Mouse (Mus musculus): ENCODE measurements around the gene 5730522E02Rik. TPM values are rescaled to one million over a fixed set of nuclear protein-coding genes. Genes with fewer than 3 reads are reported as not detected.
A peak's percentile ranks its signal among the peaks of the same experiment; 100 is the strongest.

Gene 5730522E02Rik
- polyA plus RNA-seq, 1 experiment from 2014 or later = 6.1 TPM

DNA sequence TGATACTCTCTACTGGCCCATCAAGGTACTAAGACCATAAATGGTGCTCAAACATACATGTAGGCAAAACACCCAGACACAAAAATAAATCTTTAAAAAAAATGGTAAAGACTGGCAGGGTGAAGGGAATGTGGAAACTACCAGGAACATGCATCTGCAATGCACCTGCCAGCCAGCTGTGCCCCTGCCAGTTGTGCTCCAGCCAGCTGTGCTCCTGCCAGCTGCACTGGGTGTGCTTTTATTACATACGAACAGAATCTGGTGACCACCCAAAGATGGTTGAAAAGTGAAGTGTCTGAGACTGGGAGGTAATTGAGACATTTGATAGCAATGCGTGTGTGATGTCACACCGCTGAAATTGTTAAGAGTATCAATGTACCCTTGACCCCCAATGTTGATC, 98.4 kb downstream of the 5730522E02Rik start:
- ATAC-seq (replicated peaks; ENCODE audit: low FRiP score) (no peak), DNase-seq (ENCODE audit: low spot score) (no peak)
- WGBS = 93% methylated on average over 3 of the region's 3 CpGs
- no peaks in the 10 kb centered on the region for H3K36me3 ChIP-seq (ENCODE audit: control insufficient read depth, insufficient read depth, low read length)
- no peak overlapping the region for H3K4me2 ChIP-seq (ENCODE audit: low read depth, low read length, severe bottlenecking)
- no peaks in the 10 kb centered on the region for H3K9me3 ChIP-seq (ENCODE audit: control insufficient read depth, low read length)
- H3K4me3 ChIP-seq (ENCODE audit: low read depth, low read length) = no peak overlapping the region
- no peaks in the 10 kb centered on the region for H3K27me3 ChIP-seq (ENCODE audit: control insufficient read depth, insufficient read depth, low read length)
- H3K27ac ChIP-seq (ENCODE audit: low read depth, low read length) = no peak overlapping the region
- H3K4me1 ChIP-seq (replicated peaks; ENCODE audit: control insufficient read depth, insufficient read depth, low read length) = peaks cover 3% of the 10 kb centered on the region; the same call in 1 of the 2 replicates
- H3K9ac ChIP-seq (ENCODE audit: low read length) = no peak overlapping the region

DNA sequence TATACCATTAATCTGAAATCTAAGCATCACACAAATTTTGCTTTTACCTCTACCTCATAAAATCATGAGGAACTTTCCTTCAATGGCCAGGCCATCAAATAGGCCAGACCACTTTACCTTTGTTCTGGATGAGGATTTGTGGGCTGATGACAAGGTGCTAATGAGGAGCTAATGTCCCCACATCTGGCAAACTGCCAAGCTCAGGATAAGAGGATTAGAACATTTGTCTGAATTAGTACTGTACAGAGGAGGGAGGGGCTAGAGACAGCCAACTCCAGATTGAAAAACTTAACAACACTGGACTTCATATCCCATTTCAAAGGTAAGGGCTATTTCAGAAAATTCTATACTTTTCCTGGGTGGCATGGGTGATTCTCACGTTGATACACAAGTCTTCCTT, 101.9 kb downstream of the 5730522E02Rik start:
- no peaks in the 10 kb centered on the region for H3K27me3 ChIP-seq (ENCODE audit: control insufficient read depth, insufficient read depth, low read length)
- no peaks in the 10 kb centered on the region for H3K9me3 ChIP-seq (ENCODE audit: control insufficient read depth, low read length)
- H3K27ac ChIP-seq (ENCODE audit: low read depth, low read length) = no peak overlapping the region
- no peaks in the 10 kb centered on the region for H3K36me3 ChIP-seq (ENCODE audit: control insufficient read depth, insufficient read depth, low read length)
- WGBS = 62% methylated on average over 1 of the region's 1 CpGs
- ATAC-seq (replicated peaks; ENCODE audit: low FRiP score) = peak; percentile 71
- no peak overlapping the region for H3K4me2 ChIP-seq (ENCODE audit: low read depth, low read length, severe bottlenecking)
- H3K9ac ChIP-seq (ENCODE audit: low read length) = no peak overlapping the region
- no peak overlapping the region for H3K4me3 ChIP-seq (ENCODE audit: low read depth, low read length)
- peaks cover 5% of the 10 kb centered on the region; the same call in 1 of the 2 replicates for H3K4me1 ChIP-seq (replicated peaks; ENCODE audit: control insufficient read depth, insufficient read depth, low read length)
- DNase-seq (ENCODE audit: low spot score) = peak; percentile 60

DNA sequence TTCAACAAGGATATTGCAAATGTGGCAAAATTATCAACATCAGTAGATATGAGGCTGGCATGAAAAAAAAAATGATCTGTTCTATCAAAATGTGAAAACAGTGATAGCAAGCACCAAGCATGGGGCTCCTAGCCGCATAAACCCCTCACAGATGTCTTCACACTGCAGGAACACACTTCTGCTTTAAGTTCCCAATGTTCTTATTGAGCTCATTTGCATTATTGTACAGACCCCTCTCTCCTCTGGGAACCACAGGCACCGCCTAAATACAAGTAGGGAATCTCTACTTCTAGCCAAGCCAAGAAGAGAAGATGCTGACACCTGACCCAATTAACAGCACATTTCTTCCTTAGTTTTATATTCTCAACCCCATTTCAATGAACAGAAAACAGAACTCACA, 105.9 kb downstream of the 5730522E02Rik start:
- no peak for ATAC-seq (replicated peaks; ENCODE audit: low FRiP score)
- Histone ChIP-seq H3K36me3 (ENCODE audit: control insufficient read depth, insufficient read depth, low read length) (no peaks in the 10 kb centered on the region), H3K27ac (ENCODE audit: low read depth, low read length) (no peak overlapping the region), H3K9ac (ENCODE audit: low read length) (no peak overlapping the region), H3K4me3 (ENCODE audit: low read depth, low read length) (no peak overlapping the region), H3K4me2 (ENCODE audit: low read depth, low read length, severe bottlenecking) (no peak overlapping the region), H3K9me3 (ENCODE audit: control insufficient read depth, low read length) (no peaks in the 10 kb centered on the region), H3K4me1 (replicated peaks; ENCODE audit: control insufficient read depth, insufficient read depth, low read length) (peaks cover 10% of the 10 kb centered on the region; the same call in 1 of the 2 replicates), H3K27me3 (ENCODE audit: control insufficient read depth, insufficient read depth, low read length) (no peaks in the 10 kb centered on the region)
- no peak for DNase-seq (ENCODE audit: low spot score)
- 29% methylated on average over 2 of the region's 2 CpGs for WGBS

DNA sequence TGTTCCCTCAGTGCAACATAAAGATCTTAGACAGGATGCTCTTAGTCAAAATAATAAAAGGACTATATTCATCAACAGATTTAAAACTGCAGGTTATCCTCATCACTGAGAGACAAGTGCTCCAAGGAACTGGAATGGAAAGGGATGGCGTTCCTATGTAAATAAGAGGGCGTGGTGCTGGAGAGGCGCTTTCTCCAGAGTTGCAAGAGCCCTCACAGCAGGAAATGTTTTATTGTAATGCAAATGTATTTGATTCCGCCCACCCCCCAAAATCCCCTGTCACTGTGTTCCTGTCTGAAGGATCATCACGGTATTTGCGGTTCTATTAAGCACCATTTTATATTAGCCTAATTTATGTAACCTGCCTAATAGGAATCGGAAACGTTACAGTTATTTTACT, 106.9 kb downstream of the 5730522E02Rik start:
- ATAC-seq (replicated peaks; ENCODE audit: low FRiP score) (peak; percentile 72), DNase-seq (ENCODE audit: low spot score) (peak; percentile 57)
- H3K4me2 ChIP-seq (ENCODE audit: low read depth, low read length, severe bottlenecking) = peak overlapping the region; percentile 13; the same call in 1 of the 2 replicates
- H3K4me1 ChIP-seq (replicated peaks; ENCODE audit: control insufficient read depth, insufficient read depth, low read length) = peaks cover 10% of the 10 kb centered on the region; the same call in 1 of the 2 replicates
- 2% methylated on average over 8 of the region's 8 CpGs for WGBS
- H3K36me3 ChIP-seq (ENCODE audit: control insufficient read depth, insufficient read depth, low read length) = no peaks in the 10 kb centered on the region
- no peaks in the 10 kb centered on the region for H3K27me3 ChIP-seq (ENCODE audit: control insufficient read depth, insufficient read depth, low read length)
- H3K9ac ChIP-seq (ENCODE audit: low read length) = no peak overlapping the region
- peak overlapping the region; percentile 1; the same call in 1 of the 2 replicates for H3K4me3 ChIP-seq (ENCODE audit: low read depth, low read length)
- H3K27ac ChIP-seq (ENCODE audit: low read depth, low read length) = no peak overlapping the region
- H3K9me3 ChIP-seq (ENCODE audit: control insufficient read depth, low read length) = no peaks in the 10 kb centered on the region

DNA sequence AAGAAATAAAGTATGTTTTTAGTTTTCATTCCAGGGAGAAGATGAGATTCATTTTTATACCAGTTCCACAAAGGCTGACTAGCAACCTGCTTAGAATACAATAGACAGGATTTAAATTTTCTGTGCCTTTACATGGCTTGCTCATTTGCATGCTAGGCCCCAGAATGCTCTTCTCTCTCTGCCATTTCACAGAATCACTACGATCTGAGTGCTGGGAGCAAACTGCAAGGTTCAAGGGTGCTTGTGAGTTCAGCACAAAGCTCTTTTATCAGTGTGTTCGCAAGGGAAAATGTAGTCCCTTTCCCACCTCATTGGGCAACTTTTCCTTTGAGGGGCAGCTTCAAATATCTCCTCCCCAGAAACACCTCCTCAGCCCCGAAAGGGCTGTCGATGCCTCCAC, 107.7 kb downstream of the 5730522E02Rik start:
- ATAC-seq (replicated peaks; ENCODE audit: low FRiP score) (peak; percentile 16; the same call in 1 of the 2 replicates), DNase-seq (ENCODE audit: low spot score) (no peak)
- Histone ChIP-seq H3K4me3 (ENCODE audit: low read depth, low read length) (no peak overlapping the region), H3K9me3 (ENCODE audit: control insufficient read depth, low read length) (no peaks in the 10 kb centered on the region), H3K9ac (ENCODE audit: low read length) (0 out of 2 replicates have a peak overlapping the region, but pooled peaks have one; percentile 16), H3K4me2 (ENCODE audit: low read depth, low read length, severe bottlenecking) (peak overlapping the region; percentile 36; the same call in 1 of the 2 replicates), H3K4me1 (replicated peaks; ENCODE audit: control insufficient read depth, insufficient read depth, low read length) (peaks cover 7% of the 10 kb centered on the region; the same call in 1 of the 2 replicates), H3K36me3 (ENCODE audit: control insufficient read depth, insufficient read depth, low read length) (no peaks in the 10 kb centered on the region), H3K27ac (ENCODE audit: low read depth, low read length) (no peak overlapping the region), H3K27me3 (ENCODE audit: control insufficient read depth, insufficient read depth, low read length) (no peaks in the 10 kb centered on the region)
- WGBS = 16% methylated on average over 4 of the region's 4 CpGs

DNA sequence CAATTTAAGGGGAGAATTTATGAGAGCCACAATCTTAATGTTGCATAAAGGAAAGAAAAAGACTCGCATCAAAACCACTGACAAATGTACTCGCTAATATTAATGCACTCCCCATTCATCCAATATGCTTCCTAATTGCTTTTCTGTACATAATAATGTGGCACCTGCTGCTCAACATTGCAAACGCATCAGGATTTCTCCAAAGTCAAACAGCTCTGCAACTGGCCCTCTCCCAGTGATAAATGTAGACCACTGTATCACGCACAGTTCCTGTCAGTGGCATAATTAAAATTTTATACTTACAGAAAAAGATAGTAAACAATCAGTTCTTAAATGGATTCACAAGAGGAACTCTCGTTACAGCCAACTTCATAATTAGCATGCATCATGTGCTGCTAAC, 110.5 kb downstream of the 5730522E02Rik start:
- no peak for ATAC-seq (replicated peaks; ENCODE audit: low FRiP score)
- 62% methylated on average over 5 of the region's 5 CpGs for WGBS

DNA sequence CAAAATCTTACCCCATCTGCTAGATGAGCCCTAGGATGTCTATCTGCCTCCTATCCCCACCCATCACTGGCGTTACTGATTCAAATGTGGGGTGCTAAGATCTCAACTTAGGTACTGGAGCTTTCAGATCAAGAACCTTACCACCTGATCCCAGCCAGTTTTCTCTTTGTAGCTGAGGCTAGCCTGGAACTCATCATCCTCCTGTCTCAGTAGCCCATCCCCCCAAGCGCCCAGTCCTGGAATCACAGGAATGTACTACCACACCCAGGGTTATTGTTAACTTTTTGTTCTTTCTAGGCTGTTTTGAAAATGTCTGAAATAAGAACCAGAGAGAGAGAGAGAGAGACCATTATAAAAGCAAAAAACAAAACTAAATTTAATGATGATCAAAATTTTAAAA, 111.6 kb downstream of the 5730522E02Rik start:
- DNase-seq (ENCODE audit: low spot score) = no peak
- ATAC-seq (replicated peaks; ENCODE audit: low FRiP score) = no peak
- WGBS = 87% methylated on average over 2 of the region's 2 CpGs
- Histone ChIP-seq H3K4me1 (replicated peaks; ENCODE audit: control insufficient read depth, insufficient read depth, low read length) (peaks cover 7% of the 10 kb centered on the region; the same call in 1 of the 2 replicates), H3K4me2 (ENCODE audit: low read depth, low read length, severe bottlenecking) (no peak overlapping the region), H3K36me3 (ENCODE audit: control insufficient read depth, insufficient read depth, low read length) (no peaks in the 10 kb centered on the region), H3K4me3 (ENCODE audit: low read depth, low read length) (no peak overlapping the region), H3K27ac (ENCODE audit: low read depth, low read length) (no peak overlapping the region), H3K9me3 (ENCODE audit: control insufficient read depth, low read length) (no peaks in the 10 kb centered on the region), H3K9ac (ENCODE audit: low read length) (no peak overlapping the region), H3K27me3 (ENCODE audit: control insufficient read depth, insufficient read depth, low read length) (no peaks in the 10 kb centered on the region)

More for the DNA sequence above, 110.5 kb downstream of the 5730522E02Rik start:
- Histone ChIP-seq H3K4me3 (ENCODE audit: low read depth, low read length) (no peak overlapping the region), H3K9ac (ENCODE audit: low read length) (no peak overlapping the region), H3K27me3 (ENCODE audit: control insufficient read depth, insufficient read depth, low read length) (no peaks in the 10 kb centered on the region), H3K9me3 (ENCODE audit: control insufficient read depth, low read length) (no peaks in the 10 kb centered on the region), H3K4me1 (replicated peaks; ENCODE audit: control insufficient read depth, insufficient read depth, low read length) (peaks cover 7% of the 10 kb centered on the region; the same call in 1 of the 2 replicates), H3K4me2 (ENCODE audit: low read depth, low read length, severe bottlenecking) (no peak overlapping the region), H3K36me3 (ENCODE audit: control insufficient read depth, insufficient read depth, low read length) (no peaks in the 10 kb centered on the region), H3K27ac (ENCODE audit: low read depth, low read length) (no peak overlapping the region)
- no peak for DNase-seq (ENCODE audit: low spot score)

DNA sequence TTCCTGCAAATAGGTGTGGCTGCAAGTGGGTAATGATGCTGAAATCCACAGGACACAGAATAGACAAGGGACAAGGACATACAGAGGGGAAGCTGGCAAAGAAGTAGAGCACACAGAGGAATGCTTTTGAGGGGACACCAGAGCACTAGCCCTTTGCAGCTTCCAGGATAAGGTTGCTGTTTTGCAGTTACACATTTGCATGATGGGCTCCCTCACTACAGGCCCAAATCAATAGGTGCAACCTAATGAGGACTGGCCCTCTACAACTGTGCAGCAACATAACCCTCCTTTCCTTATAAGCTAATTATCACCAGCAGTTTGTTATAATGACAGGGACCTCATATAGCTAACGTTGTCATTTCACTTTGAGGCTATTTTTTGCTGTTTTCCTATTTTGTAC, 114.5 kb downstream of the 5730522E02Rik start:
- Histone ChIP-seq H3K4me3 (ENCODE audit: low read depth, low read length) (no peak overlapping the region), H3K9me3 (ENCODE audit: control insufficient read depth, low read length) (no peaks in the 10 kb centered on the region), H3K9ac (ENCODE audit: low read length) (no peak overlapping the region), H3K4me2 (ENCODE audit: low read depth, low read length, severe bottlenecking) (no peak overlapping the region), H3K27me3 (ENCODE audit: control insufficient read depth, insufficient read depth, low read length) (no peaks in the 10 kb centered on the region), H3K36me3 (ENCODE audit: control insufficient read depth, insufficient read depth, low read length) (no peaks in the 10 kb centered on the region), H3K4me1 (replicated peaks; ENCODE audit: control insufficient read depth, insufficient read depth, low read length) (no peaks in the 10 kb centered on the region), H3K27ac (ENCODE audit: low read depth, low read length) (no peak overlapping the region)
- 68% methylated on average over 1 of the region's 1 CpGs for WGBS
- ATAC-seq (replicated peaks; ENCODE audit: low FRiP score) (no peak; the same call in 1 of the 2 replicates), DNase-seq (ENCODE audit: low spot score) (no peak)

DNA sequence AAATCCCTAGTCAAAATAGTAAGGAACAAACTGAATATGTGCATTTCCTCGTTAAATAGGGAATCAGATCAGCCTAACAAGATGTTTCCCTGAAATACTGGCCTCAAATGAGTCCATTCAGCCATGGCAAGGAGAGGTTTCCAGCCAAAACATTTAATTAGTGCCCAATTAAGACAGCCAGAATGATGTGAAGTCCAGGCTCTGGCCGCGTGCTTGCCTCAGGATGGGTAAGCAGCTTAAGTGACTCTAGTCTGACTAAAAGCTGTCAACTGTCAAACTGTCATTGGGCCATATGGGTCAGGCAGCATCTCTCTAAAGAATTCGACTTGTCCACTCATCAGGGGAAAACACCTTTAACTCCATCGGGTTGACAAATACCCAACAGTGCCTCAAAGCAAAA, 121.6 kb downstream of the 5730522E02Rik start:
- Histone ChIP-seq H3K36me3 (ENCODE audit: control insufficient read depth, insufficient read depth, low read length) (no peaks in the 10 kb centered on the region), H3K4me2 (ENCODE audit: low read depth, low read length, severe bottlenecking) (no peak overlapping the region), H3K27me3 (ENCODE audit: control insufficient read depth, insufficient read depth, low read length) (no peaks in the 10 kb centered on the region), H3K9ac (ENCODE audit: low read length) (no peak overlapping the region), H3K9me3 (ENCODE audit: control insufficient read depth, low read length) (no peaks in the 10 kb centered on the region), H3K27ac (ENCODE audit: low read depth, low read length) (peak overlapping the region; percentile 25; the same call in 1 of the 2 replicates), H3K4me1 (replicated peaks; ENCODE audit: control insufficient read depth, insufficient read depth, low read length) (peaks cover 4% of the 10 kb centered on the region; the same call in 1 of the 2 replicates), H3K4me3 (ENCODE audit: low read depth, low read length) (no peak overlapping the region)
- DNase-seq (ENCODE audit: low spot score) = peak; percentile 65
- WGBS = 20% methylated on average over 5 of the region's 5 CpGs
- peak; percentile 86 for ATAC-seq (replicated peaks; ENCODE audit: low FRiP score)

Measured in forebrain, embryonic 11.5 days (tissue).